Mouse (Mus musculus): ENCODE data around the gene Dlk2. TPM values are rescaled to one million over a fixed set of nuclear protein-coding genes. Genes with fewer than 3 reads are reported as not detected.

Gene Dlk2
- not detected for total RNA-seq (2023)

DNA sequence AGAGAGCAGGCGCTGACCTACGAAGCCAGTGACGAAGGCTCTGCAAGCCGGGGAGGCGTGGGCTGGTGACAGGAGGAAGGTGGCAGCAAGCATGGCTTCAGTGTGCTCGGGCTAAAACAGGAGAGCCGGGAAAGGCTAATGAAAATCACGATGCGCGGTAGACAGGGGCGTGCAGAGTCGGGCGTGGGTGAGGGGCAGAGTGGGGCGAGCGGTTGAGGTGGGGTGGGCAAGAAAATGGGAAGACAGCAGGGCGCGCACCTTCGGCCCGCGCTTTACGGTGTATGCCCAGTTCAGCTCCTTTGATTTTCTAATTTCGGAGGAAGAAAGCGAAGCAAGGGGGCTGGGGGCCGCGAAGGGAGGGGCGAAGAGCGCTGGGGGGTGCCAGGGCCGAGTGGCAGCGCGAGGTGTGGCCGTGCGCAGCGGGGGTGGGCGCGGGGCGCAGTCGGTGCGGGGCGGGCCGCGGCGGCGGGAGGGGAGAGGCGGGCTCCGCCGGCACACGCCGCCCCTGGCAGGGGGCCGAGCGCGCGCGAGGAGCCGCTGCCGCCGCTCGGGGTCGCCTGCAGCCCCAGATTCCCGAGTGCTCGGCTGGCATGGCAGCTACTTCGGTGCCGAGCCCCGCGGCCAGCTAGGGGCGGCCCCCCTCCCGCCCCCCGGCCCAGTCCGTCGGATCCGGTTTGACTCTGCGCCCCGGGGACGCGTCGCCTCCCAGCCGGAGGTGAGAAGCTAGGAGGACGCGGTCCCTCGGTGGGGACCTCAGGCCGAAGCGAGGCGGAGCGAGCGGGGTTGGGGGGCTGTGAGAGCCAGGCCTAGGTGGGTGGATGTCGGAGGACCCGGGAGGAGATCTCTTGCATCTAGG is at the start of gene Dlk2:
Gene Dlk2 (plus strand): TSS at position 58 of the 856 bp plus-strand sequence.

DNA sequence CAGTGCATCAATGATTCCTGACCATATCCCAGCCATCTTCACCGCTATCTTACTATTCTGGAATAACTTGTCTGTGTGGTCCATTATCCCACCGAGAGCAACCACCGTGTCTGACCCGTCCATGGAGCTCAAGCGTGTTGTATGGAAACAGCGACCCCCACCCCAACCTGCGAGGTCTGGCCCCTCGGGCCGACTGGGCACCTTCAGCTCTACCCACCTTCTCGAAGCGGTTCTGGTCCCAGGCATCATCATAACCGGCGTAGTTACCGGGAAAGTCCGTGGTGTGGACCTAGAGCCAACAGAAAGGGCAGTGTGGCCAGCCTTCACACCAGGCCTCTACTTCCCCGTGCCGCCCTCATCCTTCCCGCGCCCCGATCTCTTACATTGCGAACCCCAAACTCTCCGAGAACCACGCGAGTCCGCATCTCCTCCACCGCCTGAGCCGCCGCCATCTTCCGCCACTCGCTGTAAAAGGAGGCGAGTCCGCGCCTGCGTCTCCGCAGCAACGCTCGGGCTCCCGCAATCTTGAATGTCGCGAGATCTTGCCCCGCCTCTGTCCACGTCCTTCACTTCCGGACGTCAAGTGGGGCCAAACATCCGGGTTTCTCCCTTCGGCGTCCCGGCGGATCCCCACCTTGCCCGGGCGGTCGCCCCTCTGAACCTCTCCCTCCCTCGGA is 49.6 kb upstream of the Dlk2 start, which contains the start of the genes Polr1c and Yipf3:
Gene Polr1c (minus strand): TSS at position 543 of the 677 bp plus-strand sequence.
Gene Yipf3 (plus strand): TSS at position 569 of the 677 bp plus-strand sequence.

DNA sequence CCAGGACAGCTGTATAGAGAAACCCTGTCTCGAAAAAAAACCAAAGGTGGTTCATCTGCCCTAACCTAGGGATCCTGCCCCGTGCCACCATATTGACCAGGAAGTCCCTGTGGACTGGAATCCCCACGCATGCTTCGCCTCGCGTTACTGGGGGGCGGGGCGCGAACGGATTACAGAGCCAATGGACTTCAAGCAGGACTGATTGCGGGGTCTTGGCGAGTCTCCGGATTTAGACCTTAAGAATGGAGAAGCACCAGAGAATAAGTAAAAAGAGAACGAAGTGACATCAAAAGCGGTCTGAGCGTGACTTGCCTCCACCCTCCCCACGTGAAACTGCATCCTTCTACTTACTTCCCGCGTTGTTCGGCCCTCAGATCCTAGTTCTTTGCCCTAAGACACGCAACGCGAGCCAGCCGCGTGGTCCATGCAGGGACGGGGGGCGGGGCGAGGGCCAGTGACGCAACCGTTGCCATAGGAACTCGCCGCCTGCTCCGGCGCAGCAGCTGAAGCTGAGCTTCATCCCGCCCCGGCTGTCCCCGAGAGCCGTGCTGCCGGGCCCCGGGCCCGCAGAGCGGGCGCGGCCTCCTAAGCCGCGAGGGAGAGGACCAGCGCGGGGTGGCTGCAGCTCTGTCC is 43.7 kb upstream of the Dlk2 start, which contains the start of gene Lrrc73:
Gene Lrrc73 (plus strand): TSS at position 80 of the 633 bp plus-strand sequence.

DNA sequence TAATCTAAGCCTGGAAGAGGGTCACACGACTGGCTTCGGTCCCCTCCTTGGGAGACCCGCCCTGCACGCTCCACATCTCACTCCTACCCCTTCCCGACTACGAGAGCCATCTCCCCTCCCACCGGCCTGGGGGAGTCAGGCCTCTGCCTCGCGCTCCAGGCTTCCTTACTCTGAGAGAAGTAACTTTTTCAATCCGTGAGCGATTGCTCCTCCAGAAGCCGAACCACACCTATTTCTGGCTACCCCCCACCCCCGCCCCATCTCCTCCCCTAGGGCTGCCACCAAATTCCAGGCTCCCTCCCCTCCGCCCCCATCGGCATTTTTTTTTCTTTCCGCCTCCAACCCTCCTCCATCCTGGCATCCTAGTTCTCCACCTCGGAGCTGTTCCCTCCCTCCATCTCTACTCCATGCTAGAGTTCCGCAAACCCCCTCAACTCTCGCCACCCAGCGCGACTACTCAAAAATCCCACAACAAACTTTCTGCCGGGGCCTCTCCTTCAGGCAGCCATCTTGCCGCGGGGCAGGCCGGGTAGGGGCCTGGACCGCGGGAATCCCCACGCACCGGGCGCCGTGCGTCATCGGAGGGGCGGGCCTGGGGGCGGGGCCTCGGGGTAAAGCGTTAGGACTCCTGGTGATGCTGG is 14.6 kb upstream of the Dlk2 start, which contains the start of gene Tjap1:
Gene Tjap1 (minus strand): TSS at position 544 of the 641 bp plus-strand sequence.

DNA sequence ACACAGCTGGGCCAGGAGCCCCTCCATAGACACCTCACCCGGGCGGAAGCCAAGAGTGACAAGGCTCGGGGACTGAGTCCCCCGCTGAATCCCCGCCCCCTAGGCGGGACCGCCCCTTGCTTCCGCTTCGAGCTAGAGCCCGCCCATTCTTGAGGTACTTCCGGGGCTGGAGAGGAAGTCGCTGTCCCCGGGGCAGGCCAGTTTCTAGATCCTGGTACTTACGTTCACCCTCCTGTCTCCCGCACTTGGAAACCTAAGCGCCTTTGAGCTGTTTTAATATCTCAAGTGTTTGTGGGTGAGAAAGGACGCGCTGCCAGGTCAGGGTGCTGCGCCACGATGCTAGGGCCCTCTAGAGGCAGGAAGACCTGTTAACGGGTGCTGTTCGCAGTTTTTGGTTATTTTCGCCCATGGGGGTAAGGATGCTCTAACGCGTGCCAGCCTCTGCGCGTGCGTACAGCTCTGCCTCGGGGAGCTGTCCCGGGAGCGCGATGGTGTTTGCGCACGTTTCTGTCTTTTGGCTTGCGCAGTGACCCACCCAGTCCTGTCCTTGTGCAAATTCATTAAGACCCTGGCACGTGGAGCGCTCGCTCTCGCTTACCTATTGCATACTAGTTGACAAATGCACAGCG is 30.8 kb downstream of the Dlk2 start, which contains the start of gene Abcc10:
Gene Abcc10 (minus strand): TSS at position 447 of the 629 bp plus-strand sequence.

Other genes with a start within 250 kb of the Dlk2 start
- 10 to 100 TPM; 39.4 to 47.5 TPM for gene Mrps18a, start 186.4 kb upstream of the Dlk2 start, total RNA-seq (2023)
- gene Rsph9, start 153.2 kb upstream of the Dlk2 start, total RNA-seq (2023), result under 1 TPM in 1 of 2 experiments, not detected in 1; 0.86 TPM
- gene Mad2l1bp, start 143.9 kb upstream of the Dlk2 start, total RNA-seq (2023), result 10 to 100 TPM; 19.5 to 20.0 TPM
- gene Gtpbp2, start 136.4 kb upstream of the Dlk2 start, total RNA-seq (2023), result 100 to 1,000 TPM; 116 to 122 TPM
- 1 to 10 TPM; 5.6 to 6.1 TPM for gene Polh, start 94.8 kb upstream of the Dlk2 start, total RNA-seq (2023)
- 10 to 100 TPM; 20.7 to 21.4 TPM for gene Xpo5, start 94.6 kb upstream of the Dlk2 start, total RNA-seq (2023)
- gene Polr1c, start 49.4 kb upstream of the Dlk2 start, total RNA-seq (2023), result 10 to 100 TPM; 28.4 to 32.7 TPM
- gene Yipf3, start 49.3 kb upstream of the Dlk2 start, total RNA-seq (2023), result 100 to 1,000 TPM in 1 of 2 experiments, 10 to 100 TPM in 1; 95.4 to 118 TPM
- 1 to 10 TPM; 2.0 to 3.0 TPM for gene Lrrc73, start 43.9 kb upstream of the Dlk2 start, total RNA-seq (2023)
- gene Tjap1, start 14.4 kb upstream of the Dlk2 start, total RNA-seq (2023), result 10 to 100 TPM; 44.5 to 50.8 TPM
- 10 to 100 TPM in 1 of 2 experiments, 1 to 10 TPM in 1; 9.6 to 10.1 TPM for gene Abcc10, start 30.9 kb downstream of the Dlk2 start, total RNA-seq (2023)
- 10 to 100 TPM; 22.7 to 24.0 TPM for gene Zfp318, start 86.3 kb downstream of the Dlk2 start, total RNA-seq (2023)
- not detected for gene Crip3, start 131.5 kb downstream of the Dlk2 start, total RNA-seq (2023)
- not detected for gene Slc22a7, start 141.0 kb downstream of the Dlk2 start, total RNA-seq (2023)
- under 1 TPM in 1 of 2 experiments, not detected in 1; 0.08 TPM for gene Ttbk1, start 190.3 kb downstream of the Dlk2 start, total RNA-seq (2023)
- under 1 TPM; 0.55 to 0.91 TPM for gene Dnph1, start 199.3 kb downstream of the Dlk2 start, total RNA-seq (2023)
- 10 to 100 TPM; 15.7 to 17.2 TPM for gene Cul9, start 249.0 kb downstream of the Dlk2 start, total RNA-seq (2023)

All from monocyte, adult 59 days (primary cell).